Mouse (Mus musculus) spleen, adult 2 months (tissue): ENCODE data around the gene Tubg2. TPM values are rescaled to one million over a fixed set of nuclear protein-coding genes. Genes with fewer than 3 reads are reported as not detected.

Experiments used
- DNase-seq, 2 experiments: peaks; one replicate each; pipeline versions ENCODE4 v3.0.0 to v3.0.0-alpha.2; 2012 to 2021; ENCODE audit warnings: low spot score in 2 of 2, low read depth in 1 of 2
- H3K27ac ChIP-seq: fragments of 200-500 bp; 2 replicates; pipeline ENCODE4 v1.5.1; 2012; ENCODE audit warnings: low read length, inconsistent platforms; ENCODE audit not compliant: insufficient read depth
- H3K27me3 ChIP-seq: fragments of 200-500 bp; 2 replicates; pipeline ENCODE4 v1.6.1; 2012; ENCODE audit warnings: mild to moderate bottlenecking, moderate library complexity, low read length, inconsistent platforms; ENCODE audit not compliant: control insufficient read depth, insufficient read depth
- H3K36me3 ChIP-seq: fragments of 200-500 bp; 2 replicates; pipeline ENCODE4 v1.6.1; 2012; ENCODE audit warnings: mild to moderate bottlenecking, low read length, inconsistent platforms; ENCODE audit not compliant: control insufficient read depth, insufficient read depth
- H3K4me1 ChIP-seq: fragments of 200-500 bp; 2 replicates; pipeline ENCODE4 v1.6.1; 2011; ENCODE audit warnings: inconsistent platforms; ENCODE audit not compliant: control insufficient read depth, insufficient read depth, insufficient read length
- H3K4me3 ChIP-seq: fragments of 200-500 bp; 2 replicates; pipeline ENCODE4 v1.5.1; 2011; ENCODE audit warnings: mild to moderate bottlenecking, inconsistent platforms; ENCODE audit not compliant: insufficient read depth, insufficient read length; ENCODE audit errors: extremely low read depth
- CTCF ChIP-seq: fragments of 200-500 bp; IDR thresholded peaks from 2 replicates; pipeline ENCODE4 v1.5.1; 2011; ENCODE audit warnings: mild to moderate bottlenecking, inconsistent platforms; ENCODE audit not compliant: insufficient read depth, insufficient read length, insufficient replicate concordance; ENCODE audit errors: extremely low read depth
- POLR2A ChIP-seq: fragments of 200-500 bp; IDR thresholded peaks from 2 replicates; pipeline ENCODE4 v1.6.1; 2011; ENCODE audit warnings: low read depth, low read length, inconsistent platforms
- WGBS: fragments of 180-500 bp; shearing (Covaris S2); methylation state at CpG from one replicate; pipeline ENCODE4 v1.1.7; 2018; 5-methylcytosine and 5-hydroxymethylcytosine counted together
- polyA plus RNA-seq: library from polyadenylated mRNA; depleted of rRNA; stranded (reverse); fragments of >200 nt; gene quantifications from 2 replicates; pipeline ENCODE4 v1.2.3, GENCODE M21; 2012

Tubg2 gene
- polyA plus RNA-seq, 1 experiment, result 3.6 TPM

- Histone ChIP-seq H3K27me3 (no peaks in the 10 kb centered on the region), H3K27ac (no peak overlapping the region), H3K4me1 (no peaks in the 10 kb centered on the region), H3K4me3 (no peak overlapping the region), H3K36me3 (peaks cover 8% of the 10 kb centered on the region; the same call in 1 of the 2 replicates)
- 82% methylated on average over 11 of the region's 11 CpGs for WGBS
- DNase-seq, result no peak
- no peak for TF ChIP-seq POLR2A
- no peak for TF ChIP-seq CTCF
Observed at GRCm38 (mm10) chr11:101128996-101129577, 26.6 kb upstream of the Tubg2 start.

GRCm38 (mm10) chr11:101130056-101130756 lies 25.5 kb upstream of the Tubg2 start:
- WGBS, result 60% methylated on average over 18 of the region's 18 CpGs
- Histone ChIP-seq H3K27ac (no peak overlapping the region), H3K36me3 (peaks cover 8% of the 10 kb centered on the region; the same call in 1 of the 2 replicates), H3K4me3 (no peak overlapping the region), H3K4me1 (no peaks in the 10 kb centered on the region), H3K27me3 (no peaks in the 10 kb centered on the region)
- no peak for DNase-seq
- TF ChIP-seq CTCF (no peak), POLR2A (no peak)

GRCm38 (mm10) chr11:101131187-101131586 lies 24.5 kb upstream of the Tubg2 start:
- WGBS, result 89% methylated on average over 2 of the region's 2 CpGs
- Histone ChIP-seq H3K27ac (no peak overlapping the region), H3K27me3 (no peaks in the 10 kb centered on the region), H3K36me3 (peaks cover 5% of the 10 kb centered on the region; the same call in 1 of the 2 replicates), H3K4me3 (no peak overlapping the region), H3K4me1 (no peaks in the 10 kb centered on the region)
- no peak for TF ChIP-seq CTCF
- no peak for TF ChIP-seq POLR2A
- DNase-seq, result no peak

- Histone ChIP-seq H3K27me3 (no peaks in the 10 kb centered on the region), H3K36me3 (peaks cover under 1% of the 10 kb centered on the region; the same call in 1 of the 2 replicates), H3K4me1 (no peaks in the 10 kb centered on the region), H3K27ac (no peak overlapping the region), H3K4me3 (no peak overlapping the region)
- 93% methylated on average over 6 of the region's 6 CpGs for WGBS
- no peak for TF ChIP-seq POLR2A
- no peak for TF ChIP-seq CTCF
- no peak for DNase-seq
Observed at GRCm38 (mm10) chr11:101131701-101132100, 24.0 kb upstream of the Tubg2 start.

- H3K4me3 ChIP-seq, result no peak overlapping the region
- WGBS, result 42% methylated on average over 12 of the region's 12 CpGs
- TF ChIP-seq CTCF (no peak), POLR2A (no peak)
Observed at GRCm38 (mm10) chr11:101133037-101133436, 22.7 kb upstream of the Tubg2 start.

GRCm38 (mm10) chr11:101134217-101134865 lies 21.4 kb upstream of the Tubg2 start:
- DNase-seq, result no peak
- 86% methylated on average over 13 of the region's 13 CpGs for WGBS
- no peaks in the 10 kb centered on the region for H3K27me3 ChIP-seq
- no peak overlapping the region for H3K27ac ChIP-seq
- no peaks in the 10 kb centered on the region for H3K36me3 ChIP-seq
- H3K4me1 ChIP-seq, result no peaks in the 10 kb centered on the region
- no peak overlapping the region for H3K4me3 ChIP-seq
- no peak for TF ChIP-seq CTCF
- no peak for TF ChIP-seq POLR2A

More at GRCm38 (mm10) chr11:101133037-101133436, 22.7 kb upstream of the Tubg2 start:
- H3K27ac ChIP-seq, result no peak overlapping the region
- H3K4me1 ChIP-seq, result no peaks in the 10 kb centered on the region
- H3K27me3 ChIP-seq, result no peaks in the 10 kb centered on the region
- no peaks in the 10 kb centered on the region for H3K36me3 ChIP-seq
- DNase-seq, result no peak
